Comparison of ENCODE assay signal across 13 mouse cellular contexts in the genomic region with DNA sequence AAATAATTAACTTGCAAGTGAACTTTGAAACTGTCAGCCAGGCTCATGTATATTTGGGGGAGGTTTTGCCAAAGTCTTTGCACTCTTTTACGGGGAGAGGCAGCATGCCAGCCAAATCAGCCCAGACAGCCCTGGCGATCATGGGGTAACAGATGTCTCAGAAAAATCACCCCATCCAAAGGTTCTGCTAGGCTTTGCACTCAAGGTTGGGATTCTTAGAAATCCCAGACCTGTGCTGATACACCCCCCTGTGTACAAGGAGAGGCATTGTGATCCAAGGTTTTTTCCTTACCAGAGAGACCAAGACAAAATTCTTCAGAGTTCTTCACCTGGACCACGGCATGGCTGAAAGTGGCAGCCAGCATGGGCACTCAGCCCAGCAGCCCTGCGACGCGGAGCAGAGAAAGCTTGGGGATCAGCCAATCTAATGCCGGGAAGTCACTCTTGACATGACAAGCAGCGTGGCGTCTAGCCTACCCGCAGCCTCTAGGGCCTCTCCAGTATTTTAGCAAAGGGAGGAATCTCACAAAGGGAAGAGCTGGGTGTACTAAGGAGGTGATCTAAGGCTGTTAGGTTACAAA. TPM values are rescaled to one million over a fixed set of nuclear protein-coding genes. Genes with fewer than 3 reads are reported as not detected.
DNase-seq lines count a peak whose midpoint lies in the region; ATAC-seq and TF ChIP-seq lines count a peak whose summit lies in the region.
"Had no signal": no experiment of that assay in that cellular context is flagged by ENCODE, and none has a peak within 500 bp of the region (broad histone marks: within the 10 kb centered on the region; RNA-seq: fewer than 3 reads in every experiment).

No protein-coding gene starts in this region.

- H3K4me3 ChIP-seq in heart, embryonic 16.5 days (ENCODE audit: low read length): no peak overlapping the region
- no peak overlapping the region for H3K4me3 ChIP-seq in cerebellum, adult 2 months (replicated peaks; ENCODE audit: insufficient read depth, low read depth, low read length)
- H3K4me3 ChIP-seq in liver, postnatal 0 days (ENCODE audit: low read depth, low read length): no peak overlapping the region
- H3K4me3 ChIP-seq: left cerebral cortex, adult 2 months; megakaryocyte, embryonic 14.5 days had no signal

- H3K9me3 ChIP-seq in heart, embryonic 16.5 days (replicated peaks; ENCODE audit: control insufficient read depth, low read length): no peaks in the 10 kb centered on the region
- no peaks in the 10 kb centered on the region for H3K9me3 ChIP-seq in liver, postnatal 0 days (ENCODE audit: low read length)
- H3K9me3 ChIP-seq: G1E; megakaryocyte, embryonic 14.5 days had no signal

- H3K9ac ChIP-seq in heart, embryonic 16.5 days (ENCODE audit: low read length): no peak overlapping the region
- no peak overlapping the region for H3K9ac ChIP-seq in liver, postnatal 0 days (replicated peaks)

- H3K27ac ChIP-seq in heart, embryonic 16.5 days (ENCODE audit: low read length): peak overlapping the region; percentile 21; the same call in 1 of the 2 replicates
- H3K27ac ChIP-seq in cerebellum, adult 2 months (ENCODE audit: insufficient read depth, low read length): no peak overlapping the region
- no peak overlapping the region for H3K27ac ChIP-seq in liver, postnatal 0 days (ENCODE audit: low read depth)
- H3K27ac ChIP-seq: left cerebral cortex, adult 2 months had no signal

- no peak for DNase-seq in heart, postnatal 25 days (ENCODE audit: low spot score)
- peak; percentile 62 for DNase-seq in Muller cell, postnatal 12 days (ENCODE audit: inconsistent ontology term)
- peak; percentile 70 to 81 for DNase-seq in cerebellum, adult 2 months
- peak; percentile 32 for DNase-seq in kidney, adult 18-20 months
- DNase-seq in frontal cortex, postnatal 14 days (ENCODE audit: low spot score in 2 of 2): no peak
- DNase-seq in liver, postnatal 0 days: no peak
- DNase-seq in ovary, postnatal 10 days (ENCODE audit: low spot score): no peak
- DNase-seq: gastrocnemius, postnatal 36 days; retina, postnatal 1 day had no signal

- no peak for TF ChIP-seq EP300 in liver, postnatal 0 days (IDR thresholded peaks at IDR 0.05; ENCODE audit: low read depth)

- H3K27me3 ChIP-seq in heart, embryonic 16.5 days (ENCODE audit: control insufficient read depth, insufficient read depth, low read length): no peaks in the 10 kb centered on the region
- no peaks in the 10 kb centered on the region for H3K27me3 ChIP-seq in cerebellum, adult 2 months (ENCODE audit: control insufficient read depth, insufficient read depth, low read length)
- H3K27me3 ChIP-seq in liver, postnatal 0 days (ENCODE audit: insufficient read depth, low read length): 0 out of 2 replicates have a peak, but pooled peaks cover 3% of the 10 kb centered on the region

- peak overlapping the region; percentile 10; the same call in 1 of the 2 replicates for H3K4me2 ChIP-seq in heart, embryonic 16.5 days (ENCODE audit: low read depth, low read length)
- no peak overlapping the region for H3K4me2 ChIP-seq in liver, postnatal 0 days (ENCODE audit: low read depth, low read length)

- no peaks in the 10 kb centered on the region for H3K36me3 ChIP-seq in heart, embryonic 16.5 days (ENCODE audit: control insufficient read depth, insufficient read depth)
- no peaks in the 10 kb centered on the region for H3K36me3 ChIP-seq in liver, postnatal 0 days (replicated peaks; ENCODE audit: insufficient read depth, low read length)
- H3K36me3 ChIP-seq: G1E had no signal

- 0 out of 2 replicates have a peak, but pooled peaks have one; percentile 58 for ATAC-seq in heart, embryonic 16.5 days (replicated peaks; ENCODE audit: extremely low read depth, insufficient read depth, low FRiP score)
- no peak for ATAC-seq in liver, postnatal 0 days

- H3K4me1 ChIP-seq in heart, embryonic 16.5 days (ENCODE audit: control insufficient read depth, insufficient read depth, low read length): peaks cover 12% of the 10 kb centered on the region
- H3K4me1 ChIP-seq in cerebellum, adult 2 months (ENCODE audit: control insufficient read depth, insufficient read depth, low read length): no peaks in the 10 kb centered on the region
- H3K4me1 ChIP-seq in liver, postnatal 0 days (ENCODE audit: insufficient read depth): peaks cover 6% of the 10 kb centered on the region; the same call in 1 of the 2 replicates

- no peak for TF ChIP-seq POLR2A in cerebellum, adult 2 months (IDR thresholded peaks at IDR 0.05; ENCODE audit: borderline replicate concordance, insufficient read depth, low read length)

- intact Hi-C loops in heart, postnatal 25 days (cut with DNase I): loop anchor here (5.0 kb wide), 1 partner anchor 67 kb away; no protein-coding TSS in a partner anchor

- WGBS in heart, embryonic 16.5 days: 25% methylated on average over 10 of the region's 10 CpGs
- 2% methylated on average over 10 of the region's 10 CpGs for WGBS in cerebellum, adult 2 months
- WGBS in liver, postnatal 0 days (ENCODE audit: insufficient replicate concordance): 64% methylated on average over 10 of the region's 10 CpGs

- TF ChIP-seq CTCF in cerebellum, adult 2 months (IDR thresholded peaks at IDR 0.05; ENCODE audit: borderline replicate concordance, insufficient read depth, low read depth, low read length): no peak; the same call in 1 of the 2 replicates
- no peak for TF ChIP-seq CTCF in liver, postnatal 0 days (IDR thresholded peaks at IDR 0.05; ENCODE audit: low read depth)

RNA-seq across cellular contexts. Expression of a gene that starts 7.5 kb away (rescaled TPM):
- polyA plus RNA-seq in heart, embryonic 16.5 days (2015; fragmentation: Nextera tagmentation; extraction: Ambion mirVana): 36.2 and 38.1 TPM in 2 replicates
- total RNA-seq in heart, postnatal 25 days (2021): 10 to 100 TPM; 11.6 to 12.5 TPM
- polyA plus RNA-seq in cerebellum, adult 2 months (2012; rRNA removed): 4.3 and 5.1 TPM in 2 replicates
- polyA plus RNA-seq in liver, postnatal 0 days (2015; fragmentation: Nextera tagmentation; extraction: Ambion mirVana): 1.7 and 1.9 TPM in 2 replicates

Comparison
In these comparisons a context has a peak if more than half of its experiments do, and no peak if none do; other contexts are left out.
1. DNase-seq: peak in Muller cell, postnatal 12 days (single experiment), cerebellum, adult 2 months (2 of 2) and kidney, adult 18-20 months (single experiment); none in heart, postnatal 25 days (single experiment), frontal cortex, postnatal 14 days (0 of 2), liver, postnatal 0 days (single experiment) and ovary, postnatal 10 days (single experiment).